Comparison of ENCODE assay signal across 8 mouse cellular contexts in the genomic region with DNA sequence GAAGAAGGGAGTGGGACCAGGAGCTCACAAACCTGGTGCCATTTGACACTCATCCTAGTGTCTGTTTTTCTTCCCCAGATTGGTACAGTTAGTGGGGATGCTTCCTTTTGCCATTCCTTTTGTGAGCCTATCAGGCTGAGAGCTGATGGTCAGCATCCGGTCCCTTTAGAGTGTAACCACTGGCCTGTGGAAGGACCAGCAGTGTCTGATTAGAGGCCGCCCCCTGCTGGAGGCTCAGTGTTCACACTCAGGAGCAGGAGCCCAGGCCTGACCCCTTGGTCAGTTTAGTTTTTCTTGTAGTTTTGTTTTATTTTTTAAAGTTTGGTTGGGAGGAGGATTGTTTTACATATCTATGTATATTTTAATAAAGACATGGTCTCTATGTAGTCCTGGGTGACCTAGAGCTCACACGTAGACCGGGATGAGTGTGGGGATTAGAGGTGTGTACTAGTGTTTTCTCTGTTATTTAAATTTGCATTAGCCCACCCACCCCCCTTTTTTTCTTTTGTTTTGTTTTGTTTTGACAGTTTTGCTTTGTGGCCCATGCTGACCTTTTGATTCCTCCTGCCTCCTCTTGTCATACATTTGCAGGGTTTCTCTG. TPM values are rescaled to one million over a fixed set of nuclear protein-coding genes. Genes with fewer than 3 reads are reported as not detected.
A peak's percentile ranks its signal among the peaks of the same experiment; 100 is the strongest.
DNase-seq lines count a peak whose midpoint lies in the region; ATAC-seq lines count a peak whose summit lies in the region.

No protein-coding gene starts in this region.

- ATAC-seq in liver, embryonic 11.5 days (replicated peaks; ENCODE audit: low FRiP score): peak; percentile 81

- no peaks in the 10 kb centered on the region for H3K27me3 ChIP-seq in heart, embryonic 10.5 days (ENCODE audit: insufficient read depth, poor library complexity, severe bottlenecking)
- no peaks in the 10 kb centered on the region for H3K27me3 ChIP-seq in liver, embryonic 11.5 days (replicated peaks; ENCODE audit: control insufficient read depth, insufficient read depth, low read length)

- DNase-seq in heart, adult 11 months: peak; percentile 98
- DNase-seq in heart, embryonic 10.5 days (ENCODE audit: low spot score): no peak
- peak; percentile 51 for DNase-seq in embryo, embryonic 9.5 days (ENCODE audit: extremely low spot score)
- peak; percentile 87 for DNase-seq in heart, adult 8-10 months (ENCODE audit: low spot score)
- DNase-seq in kidney, adult 9 months: peak; percentile 88
- DNase-seq in liver, embryonic 11.5 days (ENCODE audit: low spot score): peak; percentile 61
- peak; percentile 75 for DNase-seq in naive thymus-derived CD4-positive, alpha-beta T cell, adult 2 months (ENCODE audit: low read depth)
- DNase-seq in spleen, postnatal 4 days (ENCODE audit: low spot score in 2 of 2): peak; percentile 76 to 92

- no peaks in the 10 kb centered on the region for H3K9me3 ChIP-seq in heart, embryonic 10.5 days
- H3K9me3 ChIP-seq in liver, embryonic 11.5 days (ENCODE audit: control insufficient read depth, low read length): no peaks in the 10 kb centered on the region

- 65% methylated on average over 4 of the region's 4 CpGs for WGBS in heart, embryonic 10.5 days
- 65% methylated on average over 4 of the region's 4 CpGs for WGBS in liver, embryonic 11.5 days

- peaks cover 99% of the 10 kb centered on the region for H3K36me3 ChIP-seq in heart, embryonic 10.5 days
- peaks cover 69% of the 10 kb centered on the region for H3K36me3 ChIP-seq in liver, embryonic 11.5 days (ENCODE audit: control insufficient read depth, insufficient read depth, low read length)

- H3K4me1 ChIP-seq in heart, embryonic 10.5 days: peaks cover 2% of the 10 kb centered on the region; the same call in 1 of the 2 replicates
- H3K4me1 ChIP-seq in liver, embryonic 11.5 days (replicated peaks; ENCODE audit: control insufficient read depth, insufficient read depth, low read length): no peaks in the 10 kb centered on the region

- H3K4me3 ChIP-seq in heart, embryonic 10.5 days: no peak overlapping the region
- no peak overlapping the region for H3K4me3 ChIP-seq in liver, embryonic 11.5 days (ENCODE audit: low read depth, low read length)

- no peak overlapping the region for H3K27ac ChIP-seq in heart, embryonic 10.5 days
- no peak overlapping the region for H3K27ac ChIP-seq in liver, embryonic 11.5 days (ENCODE audit: low read depth, low read length)

- no peak overlapping the region for H3K4me2 ChIP-seq in liver, embryonic 11.5 days

- no peak overlapping the region for H3K9ac ChIP-seq in liver, embryonic 11.5 days (ENCODE audit: low read depth, low read length)

RNA-seq across cellular contexts. Expression of a gene that starts 25.5 kb away (rescaled TPM):
- 12.9 and 19.4 TPM in 2 replicates for polyA plus RNA-seq in heart, embryonic 10.5 days (2016; fragmentation: Nextera tagmentation; extraction: Ambion mirVana)
- 10 to 100 TPM; 22.6 to 32.9 (median 28.8) TPM for total RNA-seq in heart, adult 8-10 months (2022)
- polyA plus RNA-seq in liver, embryonic 11.5 days (2014; fragmentation: Nextera tagmentation; extraction: Ambion mirVana): 14.1 and 18.6 TPM in 2 replicates

RNA-seq across cellular contexts. Expression of a gene that starts 26.4 kb away (rescaled TPM):
- polyA plus RNA-seq in heart, embryonic 10.5 days (2016; fragmentation: Nextera tagmentation; extraction: Ambion mirVana): 90.2 and 91.9 TPM in 2 replicates
- total RNA-seq in heart, adult 8-10 months (2022): 10 to 100 TPM; 79.6 to 97.6 (median 89.8) TPM
- 54.4 and 54.5 TPM in 2 replicates for polyA plus RNA-seq in liver, embryonic 11.5 days (2014; fragmentation: Nextera tagmentation; extraction: Ambion mirVana)

RNA-seq across cellular contexts. Expression of a gene that starts 38.6 kb away (rescaled TPM):
- 302 and 359 TPM in 2 replicates for polyA plus RNA-seq in heart, embryonic 10.5 days (2016; fragmentation: Nextera tagmentation; extraction: Ambion mirVana)
- total RNA-seq in heart, adult 8-10 months (2022): 10 to 100 TPM; 31.6 to 38.8 (median 36.1) TPM
- 267 and 287 TPM in 2 replicates for polyA plus RNA-seq in liver, embryonic 11.5 days (2014; fragmentation: Nextera tagmentation; extraction: Ambion mirVana)

RNA-seq across cellular contexts. Expression of a gene that starts 51.3 kb away (rescaled TPM):
- 0.34 and 0.45 TPM in 2 replicates for polyA plus RNA-seq in heart, embryonic 10.5 days (2016; fragmentation: Nextera tagmentation; extraction: Ambion mirVana)
- total RNA-seq in heart, adult 8-10 months (2022): not detected
- polyA plus RNA-seq in liver, embryonic 11.5 days (2014; fragmentation: Nextera tagmentation; extraction: Ambion mirVana): 0.18 and 0.22 TPM in 2 replicates
